Mouse (Mus musculus): ENCODE data around the gene Tmod1. TPM values are rescaled to one million over a fixed set of nuclear protein-coding genes. Genes with fewer than 3 reads are reported as not detected.

Gene Tmod1
- polyA plus RNA-seq, 1 experiment from 2014 or later: 15.0 TPM

- ATAC-seq: no peak
- H3K4me2 ChIP-seq (replicated peaks; ENCODE audit: low read depth, low read length): no peak overlapping the region
- H3K36me3 ChIP-seq (ENCODE audit: insufficient read depth, low read length): no peaks in the 10 kb centered on the region
- WGBS: 62% methylated on average over 9 of the region's 9 CpGs
- H3K4me1 ChIP-seq (ENCODE audit: insufficient read depth, low read depth, low read length): no peaks in the 10 kb centered on the region; the same call in 1 of the 2 replicates
- DNase-seq (ENCODE audit: low spot score): no peak
- TF ChIP-seq EP300 (IDR thresholded peaks at IDR 0.05) (no peak), CTCF (IDR thresholded peaks at IDR 0.05) (no peak)
- no peak overlapping the region for H3K27ac ChIP-seq (ENCODE audit: low read length)
- no peak overlapping the region for H3K9ac ChIP-seq (replicated peaks; ENCODE audit: low read depth)
- no peaks in the 10 kb centered on the region for H3K9me3 ChIP-seq (ENCODE audit: low read length)
- no peak overlapping the region for H3K4me3 ChIP-seq (ENCODE audit: low read depth, low read length)
- H3K27me3 ChIP-seq (replicated peaks; ENCODE audit: insufficient read depth, low read length): no peaks in the 10 kb centered on the region
Observed at GRCm38 (mm10) chr4:46084416-46085172, 45.9 kb downstream of the Tmod1 start.

- Histone ChIP-seq H3K9ac (replicated peaks; ENCODE audit: low read depth) (no peak overlapping the region), H3K36me3 (ENCODE audit: insufficient read depth, low read length) (no peaks in the 10 kb centered on the region), H3K4me2 (replicated peaks; ENCODE audit: low read depth, low read length) (no peak overlapping the region), H3K27me3 (replicated peaks; ENCODE audit: insufficient read depth, low read length) (no peaks in the 10 kb centered on the region), H3K9me3 (ENCODE audit: low read length) (no peaks in the 10 kb centered on the region), H3K4me1 (ENCODE audit: insufficient read depth, low read depth, low read length) (no peaks in the 10 kb centered on the region; the same call in 1 of the 2 replicates), H3K4me3 (ENCODE audit: low read depth, low read length) (no peak overlapping the region), H3K27ac (ENCODE audit: low read length) (no peak overlapping the region)
- WGBS: 67% methylated on average over 9 of the region's 9 CpGs
- ATAC-seq (no peak), DNase-seq (ENCODE audit: low spot score) (no peak)
- TF ChIP-seq CTCF (IDR thresholded peaks at IDR 0.05): no peak
- TF ChIP-seq EP300 (IDR thresholded peaks at IDR 0.05): no peak
Observed at GRCm38 (mm10) chr4:46085223-46085811, 46.6 kb downstream of the Tmod1 start.

GRCm38 (mm10) chr4:46086718-46087426 is 48.1 kb downstream of the Tmod1 start:
- TF ChIP-seq CTCF (IDR thresholded peaks at IDR 0.05) (no peak), EP300 (IDR thresholded peaks at IDR 0.05) (no peak)
- WGBS: 47% methylated on average over 17 of the region's 18 CpGs
- no peaks in the 10 kb centered on the region for H3K36me3 ChIP-seq (ENCODE audit: insufficient read depth, low read length)
- H3K4me1 ChIP-seq (ENCODE audit: insufficient read depth, low read depth, low read length): no peaks in the 10 kb centered on the region; the same call in 1 of the 2 replicates
- no peaks in the 10 kb centered on the region for H3K27me3 ChIP-seq (replicated peaks; ENCODE audit: insufficient read depth, low read length)
- peak overlapping the region; percentile 32; the same call in 1 of the 2 replicates for H3K27ac ChIP-seq (ENCODE audit: low read length)
- no peak overlapping the region for H3K9ac ChIP-seq (replicated peaks; ENCODE audit: low read depth)
- no peak overlapping the region for H3K4me3 ChIP-seq (ENCODE audit: low read depth, low read length)
- peak; percentile 36 for DNase-seq (ENCODE audit: low spot score)
- no peaks in the 10 kb centered on the region for H3K9me3 ChIP-seq (ENCODE audit: low read length)
- H3K4me2 ChIP-seq (replicated peaks; ENCODE audit: low read depth, low read length): no peak overlapping the region
- ATAC-seq: peak; percentile 69

GRCm38 (mm10) chr4:46087427-46087771 is 48.7 kb downstream of the Tmod1 start:
- Histone ChIP-seq H3K4me2 (replicated peaks; ENCODE audit: low read depth, low read length) (no peak overlapping the region), H3K4me1 (ENCODE audit: insufficient read depth, low read depth, low read length) (no peaks in the 10 kb centered on the region; the same call in 1 of the 2 replicates), H3K36me3 (ENCODE audit: insufficient read depth, low read length) (no peaks in the 10 kb centered on the region), H3K4me3 (ENCODE audit: low read depth, low read length) (no peak overlapping the region), H3K9me3 (ENCODE audit: low read length) (no peaks in the 10 kb centered on the region), H3K27ac (ENCODE audit: low read length) (0 out of 2 replicates have a peak overlapping the region, but pooled peaks have one; percentile 32), H3K27me3 (replicated peaks; ENCODE audit: insufficient read depth, low read length) (no peaks in the 10 kb centered on the region), H3K9ac (replicated peaks; ENCODE audit: low read depth) (no peak overlapping the region)
- WGBS: 59% methylated on average over 7 of the region's 7 CpGs
- no peak for ATAC-seq
- no peak for DNase-seq (ENCODE audit: low spot score)
- TF ChIP-seq CTCF (IDR thresholded peaks at IDR 0.05) (no peak), EP300 (IDR thresholded peaks at IDR 0.05) (no peak)

GRCm38 (mm10) chr4:46087852-46088251 is 49.1 kb downstream of the Tmod1 start:
- H3K27ac ChIP-seq (ENCODE audit: low read length): no peak overlapping the region
- TF ChIP-seq CTCF (IDR thresholded peaks at IDR 0.05) (no peak), EP300 (IDR thresholded peaks at IDR 0.05) (no peak)
- H3K9ac ChIP-seq (replicated peaks; ENCODE audit: low read depth): no peak overlapping the region
- WGBS: 16% methylated on average over 2 of the region's 5 CpGs
- no peaks in the 10 kb centered on the region; the same call in 1 of the 2 replicates for H3K4me1 ChIP-seq (ENCODE audit: insufficient read depth, low read depth, low read length)
- H3K27me3 ChIP-seq (replicated peaks; ENCODE audit: insufficient read depth, low read length): no peaks in the 10 kb centered on the region
- ATAC-seq (peak; percentile 43; the same call in 1 of the 2 replicates), DNase-seq (ENCODE audit: low spot score) (peak; percentile 39)
- H3K9me3 ChIP-seq (ENCODE audit: low read length): no peaks in the 10 kb centered on the region
- H3K4me2 ChIP-seq (replicated peaks; ENCODE audit: low read depth, low read length): no peak overlapping the region
- no peaks in the 10 kb centered on the region for H3K36me3 ChIP-seq (ENCODE audit: insufficient read depth, low read length)
- H3K4me3 ChIP-seq (ENCODE audit: low read depth, low read length): no peak overlapping the region

GRCm38 (mm10) chr4:46089524-46090125 is 50.9 kb downstream of the Tmod1 start:
- Histone ChIP-seq H3K36me3 (ENCODE audit: insufficient read depth, low read length) (no peaks in the 10 kb centered on the region), H3K4me2 (replicated peaks; ENCODE audit: low read depth, low read length) (no peak overlapping the region), H3K9ac (replicated peaks; ENCODE audit: low read depth) (no peak overlapping the region), H3K4me1 (ENCODE audit: insufficient read depth, low read depth, low read length) (no peaks in the 10 kb centered on the region; the same call in 1 of the 2 replicates), H3K9me3 (ENCODE audit: low read length) (no peaks in the 10 kb centered on the region), H3K27ac (ENCODE audit: low read length) (no peak overlapping the region), H3K4me3 (ENCODE audit: low read depth, low read length) (no peak overlapping the region), H3K27me3 (replicated peaks; ENCODE audit: insufficient read depth, low read length) (no peaks in the 10 kb centered on the region)
- no peak for TF ChIP-seq EP300 (IDR thresholded peaks at IDR 0.05)
- TF ChIP-seq CTCF (IDR thresholded peaks at IDR 0.05): no peak
- no peak for DNase-seq (ENCODE audit: low spot score)
- ATAC-seq: no peak
- WGBS: 93% methylated on average over 14 of the region's 14 CpGs

Measured in lung, postnatal 0 days (tissue).